Mouse (Mus musculus): ENCODE results near the gene Nolc1.

GRCm38 (mm10) chr19:46026567-46026966 lies 49.1 kb upstream of the Nolc1 start:
- TF ChIP-seq CTCF (IDR thresholded peaks at IDR 0.05; ENCODE audit: borderline replicate concordance, insufficient read depth, low read length) = no peak
- TF ChIP-seq POLR2A (IDR thresholded peaks at IDR 0.05; ENCODE audit: low read depth, low read length) = no peak
